Mouse (Mus musculus) limb, embryonic 14.5 days (tissue): ENCODE results near the gene Rnaset2a. TPM values are rescaled to one million over a fixed set of nuclear protein-coding genes. Genes with fewer than 3 reads are reported as not detected.
A peak's percentile ranks its signal among the peaks of the same experiment; 100 is the strongest.
"Not testable (repeated sequence)": the region's sequence is repeated elsewhere in the genome, so short reads cannot be mapped to it uniquely, and the experiment has no call there.

Experiments
- ATAC-seq: fragments of 200-750 bp; cut with Nextera tagmentation; 2 replicates; pipeline ENCODE4 v1.8.0; 2017; ENCODE audit warnings: low read depth, moderate number of reproducible peaks, moderate TSS enrichment; ENCODE audit not compliant: low FRiP score
- DNase-seq: peaks from one replicate; pipeline ENCODE4 v3.0.0-alpha.2; 2015; ENCODE audit warnings: low spot score
- H3K27ac ChIP-seq: fragments of 300-500 bp; sonication (generic); replicated peaks from 2 replicates; pipeline ENCODE4 v1.5.1; 2014; ENCODE audit warnings: low read depth, mild to moderate bottlenecking, low read length, moderate library complexity, mixed read lengths
- H3K27me3 ChIP-seq: fragments of 300-500 bp; sonication (generic); 2 replicates; pipeline ENCODE4 v1.6.1; 2014; ENCODE audit warnings: low read length, mixed read lengths; ENCODE audit not compliant: control insufficient read depth, insufficient read depth
- H3K36me3 ChIP-seq: fragments of 300-500 bp; sonication (generic); 2 replicates; pipeline ENCODE4 v1.6.1; 2014; ENCODE audit warnings: mild to moderate bottlenecking, low read length, moderate library complexity, mixed read lengths; ENCODE audit not compliant: control insufficient read depth, insufficient read depth
- H3K4me1 ChIP-seq: fragments of 300-500 bp; sonication (generic); 2 replicates; pipeline ENCODE4 v1.6.1; 2014; ENCODE audit warnings: antibody characterized with exemption, low read length, mixed read lengths; ENCODE audit not compliant: control insufficient read depth, insufficient read depth
- H3K4me2 ChIP-seq: fragments of 300-500 bp; sonication (generic); replicated peaks from 2 replicates; pipeline ENCODE4 v1.6.1; 2014; ENCODE audit warnings: low read depth, mild to moderate bottlenecking, low read length, moderate library complexity; ENCODE audit not compliant: severe bottlenecking
- H3K4me3 ChIP-seq: fragments of 300-500 bp; sonication (generic); replicated peaks from 2 replicates; pipeline ENCODE4 v1.5.1; 2014; ENCODE audit warnings: low read length
- H3K9ac ChIP-seq: fragments of 300-500 bp; sonication (generic); 2 replicates; pipeline ENCODE4 v1.6.1; 2014; ENCODE audit warnings: mild to moderate bottlenecking, low read depth, low read length, moderate library complexity; ENCODE audit not compliant: severe bottlenecking
- H3K9me3 ChIP-seq: fragments of 300-500 bp; sonication (generic); 2 replicates; pipeline ENCODE4 v1.6.1; 2016; ENCODE audit warnings: low read length; ENCODE audit not compliant: control insufficient read depth
- WGBS: fragments of 180-500 bp; shearing (Covaris S2); extraction: QIAGEN DNeasy Blood & Tissue Kit; methylation state at CpG from one replicate; pipeline ENCODE4 v1.1.7; 2014; 5-methylcytosine and 5-hydroxymethylcytosine counted together
- polyA plus RNA-seq, 2 experiments: library from polyadenylated mRNA; depleted of rRNA in 1 of 2; stranded (reverse) in 1 of 2; unstranded in 1 of 2; fragments of >200 nt; fragmentation: Nextera tagmentation in 1 of 2; extraction: Ambion mirVana in 1 of 2; gene quantifications; 2 replicates each; pipeline versions ENCODE4 v1.2.1 to v1.2.3; 2012 to 2014

Gene Rnaset2a
- polyA plus RNA-seq, 2 experiments: 29.3 to 29.4 TPM

GRCm38 (mm10) chr17:8164701-8165607 lies 17.1 kb upstream of the Rnaset2a start, which contains the start of gene Fgfr1op:
Fgfr1op (plus strand) TSS chr17:8165501.
- DNase-seq, H3K9me3 ChIP-seq, H3K4me1 ChIP-seq, H3K27ac ChIP-seq, H3K27me3 ChIP-seq, H3K36me3 ChIP-seq: not testable (repeated sequence)
- ATAC-seq: peak; percentile 99
- Histone ChIP-seq H3K4me3 (peak within 1 kb of the TSS; percentile 45), H3K9ac (peak within 1 kb of the TSS; percentile 44), H3K4me2 (peak within 1 kb of the TSS; percentile 39)
- WGBS: 1% methylated on average over 10 of the region's 55 CpGs

DNA sequence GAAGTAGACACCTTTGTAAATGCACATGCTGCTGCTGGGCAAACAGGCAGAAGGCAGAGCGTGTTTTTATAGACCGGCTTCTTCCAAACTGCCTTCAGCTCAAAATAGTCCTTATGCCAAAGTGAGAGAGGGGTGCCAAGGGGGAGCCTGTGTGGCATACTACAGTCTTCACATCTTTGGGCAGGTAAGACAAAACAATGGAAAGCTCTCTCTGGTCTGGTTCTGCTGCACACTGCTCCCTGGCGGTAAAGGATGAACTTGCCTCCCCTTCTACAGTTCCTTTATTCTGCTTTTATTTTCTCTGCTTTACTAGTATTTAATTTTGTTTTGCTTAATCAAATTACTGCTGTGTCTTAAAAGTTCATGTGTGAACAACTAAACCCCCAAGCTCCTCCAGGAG lies 13.1 kb upstream of the Rnaset2a start:
- not testable (repeated sequence) for H3K4me1 ChIP-seq, H3K36me3 ChIP-seq, H3K9me3 ChIP-seq, H3K4me3 ChIP-seq, H3K9ac ChIP-seq, H3K27ac ChIP-seq, H3K27me3 ChIP-seq, H3K4me2 ChIP-seq, ATAC-seq, DNase-seq
- WGBS: 48% methylated on average over 2 of the region's 3 CpGs

- not testable (repeated sequence) for H3K27me3 ChIP-seq, H3K27ac ChIP-seq, H3K4me3 ChIP-seq, DNase-seq, H3K9me3 ChIP-seq, H3K36me3 ChIP-seq, H3K9ac ChIP-seq, H3K4me2 ChIP-seq, ATAC-seq, H3K4me1 ChIP-seq
- no CpG with 5 or more reads among the region's 1 CpGs for WGBS
Observed at GRCm38 (mm10) chr17:8158627-8159026, 10.7 kb upstream of the Rnaset2a start.

- WGBS: no CpG with 5 or more reads among the region's 8 CpGs
- ATAC-seq: not testable (repeated sequence)
Observed at GRCm38 (mm10) chr17:8155982-8156381, 8.1 kb upstream of the Rnaset2a start.

DNA sequence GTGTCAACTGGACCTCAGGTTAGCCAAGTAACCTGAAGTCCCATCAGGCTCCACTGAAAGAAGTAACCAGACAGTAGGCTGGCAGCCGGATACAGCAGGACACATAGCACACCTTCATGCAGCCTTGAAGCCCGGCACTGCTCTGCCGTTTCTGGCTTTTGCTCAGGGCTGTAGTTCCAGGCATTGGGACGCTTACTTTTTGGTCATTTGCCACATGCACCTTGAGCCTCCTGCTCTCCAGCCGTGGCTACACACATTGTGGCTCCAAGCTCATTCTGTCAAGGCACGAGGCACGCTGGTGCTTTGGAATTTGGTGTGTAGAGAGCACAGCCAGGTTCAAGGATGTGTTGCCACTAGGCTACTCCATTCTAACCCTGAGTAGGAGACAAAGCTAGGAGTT lies 7.1 kb upstream of the Rnaset2a start:
- ATAC-seq, H3K27ac ChIP-seq, H3K4me3 ChIP-seq, H3K36me3 ChIP-seq, H3K4me2 ChIP-seq, H3K27me3 ChIP-seq, H3K9ac ChIP-seq, DNase-seq, H3K4me1 ChIP-seq, H3K9me3 ChIP-seq: not testable (repeated sequence)
- 75% methylated on average over 5 of the region's 7 CpGs for WGBS

More at GRCm38 (mm10) chr17:8155982-8156381, 8.1 kb upstream of the Rnaset2a start:
- H3K4me1 ChIP-seq, H3K27ac ChIP-seq, DNase-seq, H3K4me3 ChIP-seq, H3K9me3 ChIP-seq, H3K9ac ChIP-seq, H3K36me3 ChIP-seq, H3K4me2 ChIP-seq, H3K27me3 ChIP-seq: not testable (repeated sequence)

GRCm38 (mm10) chr17:8146931-8147330 lies 966 bp downstream of the Rnaset2a start:
- WGBS: 11% methylated on average over 4 of the region's 5 CpGs
- not testable (repeated sequence) for H3K36me3 ChIP-seq, H3K9me3 ChIP-seq, H3K4me1 ChIP-seq, ATAC-seq, H3K27me3 ChIP-seq, DNase-seq, H3K27ac ChIP-seq
- peak overlapping the region; percentile 60; the same call in 1 of the 2 replicates for H3K9ac ChIP-seq
- H3K4me2 ChIP-seq: peak overlapping the region; percentile 41
- H3K4me3 ChIP-seq: peak overlapping the region; percentile 46

DNA sequence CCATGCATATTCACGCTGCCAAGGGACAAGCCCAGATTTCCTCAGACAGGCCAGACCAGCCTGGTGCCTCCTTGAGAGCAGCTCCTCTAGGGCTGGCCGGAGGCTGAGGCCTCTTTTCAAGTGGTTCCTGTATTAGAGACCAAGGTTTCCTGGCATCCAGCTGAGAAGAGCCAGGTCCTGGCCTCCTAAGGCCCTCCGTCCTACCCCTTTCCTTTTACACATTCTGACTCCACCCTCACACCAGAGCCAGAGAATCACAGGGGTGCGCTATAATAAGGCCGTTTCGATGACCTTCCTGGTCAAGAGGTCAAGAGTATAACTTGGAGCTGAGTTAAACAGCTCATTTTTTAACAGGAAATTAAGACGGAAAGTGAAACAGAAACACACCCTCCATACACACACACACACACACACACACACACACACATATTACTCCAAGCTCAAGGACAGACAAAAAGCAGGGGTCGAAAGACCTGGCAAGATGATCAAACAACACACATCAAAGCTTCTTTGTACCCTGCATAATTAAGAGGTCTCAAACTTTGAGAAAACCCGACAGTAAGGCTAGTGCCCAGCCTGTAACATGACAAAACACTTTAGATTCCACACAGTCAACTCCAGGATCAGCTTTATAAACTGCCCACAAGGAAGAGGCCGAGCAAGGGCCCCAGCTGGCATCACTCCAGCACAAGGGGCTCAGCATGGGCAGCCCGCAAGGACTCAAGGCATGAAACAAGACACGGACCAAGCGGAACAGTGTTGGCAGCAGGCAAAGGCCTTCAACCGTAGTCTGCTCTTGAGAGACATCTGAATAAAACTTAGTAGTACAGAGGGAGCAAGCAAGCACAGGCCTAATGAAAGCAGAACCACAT lies 3.9 kb downstream of the Rnaset2a start:
- not testable (repeated sequence) for DNase-seq, H3K36me3 ChIP-seq, H3K27ac ChIP-seq, ATAC-seq, H3K4me1 ChIP-seq, H3K4me3 ChIP-seq, H3K27me3 ChIP-seq, H3K9me3 ChIP-seq, H3K9ac ChIP-seq, H3K4me2 ChIP-seq
- 37% methylated on average over 13 of the region's 14 CpGs for whole genome bisulfite sequencing

DNA sequence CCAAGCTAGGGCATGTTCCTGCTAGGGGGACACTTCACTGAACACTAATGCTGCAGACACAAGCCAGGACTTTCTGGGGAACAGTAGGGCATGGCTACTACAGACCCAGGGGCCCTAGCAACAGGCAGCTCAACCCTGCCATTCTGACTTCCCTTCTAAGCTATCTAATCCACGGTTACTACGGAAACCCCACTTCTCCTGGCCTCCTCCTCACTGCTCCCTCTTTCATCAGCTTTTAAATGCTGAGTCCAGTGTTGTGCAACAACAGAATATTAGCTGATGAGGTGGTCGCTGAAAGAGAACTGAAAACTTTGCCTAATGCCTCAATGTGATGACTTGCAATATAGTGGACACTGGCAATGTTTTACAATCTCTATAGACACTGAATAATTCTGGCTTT lies 7.7 kb downstream of the Rnaset2a start:
- ATAC-seq, H3K4me2 ChIP-seq, H3K9me3 ChIP-seq, H3K4me3 ChIP-seq, H3K4me1 ChIP-seq, H3K9ac ChIP-seq, H3K27ac ChIP-seq, DNase-seq, H3K27me3 ChIP-seq, H3K36me3 ChIP-seq: not testable (repeated sequence)
- WGBS: 93% methylated on average over 3 of the region's 3 CpGs
